Mouse (Mus musculus) ES-E14 (cell line): Measurements from ENCODE around the gene Grm4.

Source experiments
- CHD2 ChIP-seq: IDR thresholded peaks from 2 replicates; pipeline ENCODE4 v1.6.1; 2014; ENCODE audit warnings: mild to moderate bottlenecking, low read depth, low read length, inconsistent platforms
- MAFK ChIP-seq: IDR thresholded peaks from 2 replicates; pipeline ENCODE4 v1.6.1; 2014; ENCODE audit warnings: mild to moderate bottlenecking, low read depth, low read length, inconsistent platforms; ENCODE audit not compliant: insufficient read depth
- ZC3H11A ChIP-seq: IDR thresholded peaks from 2 replicates; pipeline ENCODE4 v1.6.1; 2012; ENCODE audit warnings: low read depth, mild to moderate bottlenecking, inconsistent platforms, low read length, borderline replicate concordance
- ZNF384 ChIP-seq: IDR thresholded peaks from 2 replicates; pipeline ENCODE4 v1.6.1; 2012; ENCODE audit warnings: low read depth, low read length, inconsistent platforms

- no peak for TF ChIP-seq ZNF384
- no peak for TF ChIP-seq MAFK
- no peak for TF ChIP-seq CHD2
- TF ChIP-seq ZC3H11A = no peak
These were observed 22.1 kb downstream of the Grm4 start for GRCm38 (mm10) chr17:27499080-27499479.
